Mouse (Mus musculus) lung, embryonic 16.5 days (tissue): ENCODE data around the gene Fgfr1op. TPM values are rescaled to one million over a fixed set of nuclear protein-coding genes. Genes with fewer than 3 reads are reported as not detected.
A peak's percentile ranks its signal among the peaks of the same experiment; 100 is the strongest.
"Not testable (repeated sequence)": the region's sequence is repeated elsewhere in the genome, so short reads cannot be mapped to it uniquely, and the experiment has no call there.

Source experiments
- ATAC-seq: fragments of 200-750 bp; cut with Nextera tagmentation; 2 replicates; pipeline ENCODE4 v1.8.0; 2017; ENCODE audit warnings: low read depth, mild to moderate bottlenecking, moderate library complexity
- H3K27ac ChIP-seq: fragments of 300-500 bp; sonication (generic); 2 replicates; pipeline ENCODE4 v1.5.1; 2014; ENCODE audit warnings: mild to moderate bottlenecking, control low read depth, low read length
- H3K27me3 ChIP-seq: fragments of 300-500 bp; sonication (generic); 2 replicates; pipeline ENCODE4 v1.6.1; 2014; ENCODE audit warnings: low read depth, low read length, mixed read lengths; ENCODE audit not compliant: control insufficient read depth, insufficient read depth
- H3K36me3 ChIP-seq: fragments of 300-500 bp; sonication (generic); 2 replicates; pipeline ENCODE4 v1.6.1; 2014; ENCODE audit warnings: low read length; ENCODE audit not compliant: control insufficient read depth, insufficient read depth
- H3K4me1 ChIP-seq: fragments of 300-500 bp; sonication (generic); replicated peaks from 2 replicates; pipeline ENCODE4 v1.6.1; 2014; ENCODE audit warnings: low read length, mixed read lengths; ENCODE audit not compliant: control insufficient read depth, insufficient read depth
- H3K4me2 ChIP-seq: fragments of 300-500 bp; sonication (generic); 2 replicates; pipeline ENCODE4 v1.6.1; 2014; ENCODE audit warnings: low read depth, low read length, control low read depth
- H3K4me3 ChIP-seq: fragments of 300-500 bp; sonication (generic); 2 replicates; pipeline ENCODE4 v1.5.1; 2014; ENCODE audit warnings: mild to moderate bottlenecking, low read length, control low read depth
- H3K9ac ChIP-seq: fragments of 300-500 bp; sonication (generic); 2 replicates; pipeline ENCODE4 v1.6.1; 2014; ENCODE audit warnings: low read length, control low read depth
- H3K9me3 ChIP-seq: fragments of 300-500 bp; sonication (generic); 2 replicates; pipeline ENCODE4 v1.6.1; 2016; ENCODE audit warnings: low read length; ENCODE audit not compliant: control insufficient read depth
- WGBS: fragments of 180-500 bp; shearing (Covaris S2); extraction: QIAGEN DNeasy Blood & Tissue Kit; methylation state at CpG from one replicate; pipeline ENCODE4 v1.1.7; 2014; 5-methylcytosine and 5-hydroxymethylcytosine counted together
- polyA plus RNA-seq: library from polyadenylated mRNA; unstranded; fragments of >200 nt; fragmentation: Nextera tagmentation; extraction: Ambion mirVana; gene quantifications from 2 replicates; pipeline ENCODE4 v1.2.1, GENCODE M21; 2015

Fgfr1op gene
- polyA plus RNA-seq, 1 experiment from 2014 or later: 39.5 TPM

GRCm38 (mm10) chr17:8140210-8140609 is 25.1 kb upstream of the Fgfr1op start:
- not testable (repeated sequence) for H3K4me2 ChIP-seq, H3K4me3 ChIP-seq, H3K9me3 ChIP-seq, H3K36me3 ChIP-seq, H3K4me1 ChIP-seq, H3K27me3 ChIP-seq, H3K9ac ChIP-seq, H3K27ac ChIP-seq
- 0 out of 2 replicates have a peak, but pooled peaks have one; percentile 29 for ATAC-seq
- 75% methylated on average over 3 of the region's 3 CpGs for WGBS

DNA sequence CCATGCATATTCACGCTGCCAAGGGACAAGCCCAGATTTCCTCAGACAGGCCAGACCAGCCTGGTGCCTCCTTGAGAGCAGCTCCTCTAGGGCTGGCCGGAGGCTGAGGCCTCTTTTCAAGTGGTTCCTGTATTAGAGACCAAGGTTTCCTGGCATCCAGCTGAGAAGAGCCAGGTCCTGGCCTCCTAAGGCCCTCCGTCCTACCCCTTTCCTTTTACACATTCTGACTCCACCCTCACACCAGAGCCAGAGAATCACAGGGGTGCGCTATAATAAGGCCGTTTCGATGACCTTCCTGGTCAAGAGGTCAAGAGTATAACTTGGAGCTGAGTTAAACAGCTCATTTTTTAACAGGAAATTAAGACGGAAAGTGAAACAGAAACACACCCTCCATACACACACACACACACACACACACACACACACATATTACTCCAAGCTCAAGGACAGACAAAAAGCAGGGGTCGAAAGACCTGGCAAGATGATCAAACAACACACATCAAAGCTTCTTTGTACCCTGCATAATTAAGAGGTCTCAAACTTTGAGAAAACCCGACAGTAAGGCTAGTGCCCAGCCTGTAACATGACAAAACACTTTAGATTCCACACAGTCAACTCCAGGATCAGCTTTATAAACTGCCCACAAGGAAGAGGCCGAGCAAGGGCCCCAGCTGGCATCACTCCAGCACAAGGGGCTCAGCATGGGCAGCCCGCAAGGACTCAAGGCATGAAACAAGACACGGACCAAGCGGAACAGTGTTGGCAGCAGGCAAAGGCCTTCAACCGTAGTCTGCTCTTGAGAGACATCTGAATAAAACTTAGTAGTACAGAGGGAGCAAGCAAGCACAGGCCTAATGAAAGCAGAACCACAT is 21.3 kb upstream of the Fgfr1op start:
- H3K36me3 ChIP-seq, H3K9me3 ChIP-seq, H3K4me2 ChIP-seq, H3K9ac ChIP-seq, H3K4me1 ChIP-seq, H3K27me3 ChIP-seq, H3K4me3 ChIP-seq: not testable (repeated sequence)
- peak overlapping the region; percentile 80 for H3K27ac ChIP-seq
- peak; percentile 29 for ATAC-seq
- 19% methylated on average over 12 of the region's 14 CpGs for WGBS

- H3K36me3 ChIP-seq, H3K27me3 ChIP-seq, H3K27ac ChIP-seq, H3K4me1 ChIP-seq, H3K9me3 ChIP-seq: not testable (repeated sequence)
- 10% methylated on average over 5 of the region's 5 CpGs for WGBS
- peak overlapping the region; percentile 68 for H3K9ac ChIP-seq
- ATAC-seq: peak; percentile 3; the same call in 1 of the 2 replicates
- H3K4me2 ChIP-seq: peak overlapping the region; percentile 48
- H3K4me3 ChIP-seq: peak overlapping the region; percentile 61
These were observed 18.4 kb upstream of the Fgfr1op start for GRCm38 (mm10) chr17:8146931-8147330.

GRCm38 (mm10) chr17:8147439-8148316 is 17.6 kb upstream of the Fgfr1op start, which contains the start of the genes Gm49673 and Rnaset2a:
TSS of gene Gm49673 (minus strand) at chr17:8147788.
TSS of gene Rnaset2a (minus strand) at chr17:8148097.
- Histone ChIP-seq H3K9ac (peak within 1 kb of the TSS; percentile 68), H3K4me3 (peak within 1 kb of the TSS; percentile 61), H3K4me2 (peak within 1 kb of the TSS; percentile 51)
- H3K27me3 ChIP-seq, H3K9me3 ChIP-seq, H3K27ac ChIP-seq, H3K36me3 ChIP-seq, H3K4me1 ChIP-seq: not testable (repeated sequence)
- ATAC-seq: peak; percentile 98
- 0% methylated on average over 32 of the region's 67 CpGs for WGBS

GRCm38 (mm10) chr17:8155010-8155409 is 10.3 kb upstream of the Fgfr1op start:
- ATAC-seq, H3K4me1 ChIP-seq, H3K9ac ChIP-seq, H3K27me3 ChIP-seq, H3K4me2 ChIP-seq, H3K4me3 ChIP-seq, H3K36me3 ChIP-seq, H3K9me3 ChIP-seq, H3K27ac ChIP-seq: not testable (repeated sequence)
- WGBS: 68% methylated on average over 7 of the region's 7 CpGs

DNA sequence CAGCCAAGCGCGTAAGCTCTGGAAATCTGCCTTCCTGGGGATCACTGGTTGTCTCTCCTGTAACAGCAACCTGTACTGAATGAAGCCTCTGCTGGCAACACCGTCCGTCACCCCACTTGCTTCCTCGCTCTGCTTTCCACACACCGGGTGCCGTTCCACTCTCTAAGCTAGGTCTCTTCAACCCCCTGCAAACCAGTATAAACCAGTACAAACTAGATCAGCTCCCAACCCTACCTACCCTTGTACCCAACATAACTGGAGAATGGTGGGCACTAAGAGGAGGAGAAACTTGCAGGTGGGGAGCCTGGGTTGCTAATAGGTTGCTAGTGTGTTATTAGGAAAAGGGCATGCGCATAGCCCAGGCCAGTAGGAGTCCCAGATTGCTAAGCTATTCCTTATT is 9.3 kb upstream of the Fgfr1op start:
- H3K36me3 ChIP-seq, ATAC-seq: not testable (repeated sequence)
- no CpG with 5 or more reads among the region's 8 CpGs for WGBS

GRCm38 (mm10) chr17:8158627-8159026 is 6.7 kb upstream of the Fgfr1op start:
- not testable (repeated sequence) for H3K36me3 ChIP-seq, ATAC-seq, H3K27ac ChIP-seq, H3K9me3 ChIP-seq, H3K4me2 ChIP-seq, H3K4me1 ChIP-seq, H3K4me3 ChIP-seq, H3K9ac ChIP-seq, H3K27me3 ChIP-seq
- WGBS: no CpG with 5 or more reads among the region's 1 CpGs

More for the DNA sequence above, 9.3 kb upstream of the Fgfr1op start:
- H3K9me3 ChIP-seq, H3K4me1 ChIP-seq, H3K4me2 ChIP-seq, H3K9ac ChIP-seq, H3K27me3 ChIP-seq, H3K27ac ChIP-seq, H3K4me3 ChIP-seq: not testable (repeated sequence)

- H3K36me3 ChIP-seq, H3K9ac ChIP-seq, H3K4me3 ChIP-seq, H3K27ac ChIP-seq, H3K4me2 ChIP-seq, H3K4me1 ChIP-seq, H3K27me3 ChIP-seq, ATAC-seq, H3K9me3 ChIP-seq: not testable (repeated sequence)
- 46% methylated on average over 2 of the region's 3 CpGs for WGBS
These were observed 4.3 kb upstream of the Fgfr1op start for GRCm38 (mm10) chr17:8160969-8161368.

DNA sequence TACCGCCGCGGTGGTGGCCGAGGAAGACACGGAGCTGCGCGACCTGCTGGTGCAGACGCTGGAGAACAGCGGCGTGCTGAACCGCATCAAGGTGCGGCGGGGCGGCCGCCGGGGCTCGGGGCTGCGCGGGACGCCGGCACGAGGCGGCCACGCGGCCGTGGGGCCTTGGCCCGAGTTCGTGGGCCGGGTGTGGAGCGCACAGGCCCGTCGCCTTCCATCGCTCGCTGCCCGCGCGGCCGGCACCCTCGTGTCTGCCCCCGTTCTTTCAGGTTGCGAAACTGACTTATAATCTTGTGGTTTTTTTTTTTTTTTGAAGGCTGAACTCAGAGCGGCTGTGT is 276 bp downstream of the Fgfr1op start:
- Histone ChIP-seq H3K4me2 (peak overlapping the region; percentile 43), H3K9ac (peak overlapping the region; percentile 65), H3K4me3 (peak overlapping the region; percentile 56), H3K27ac (peak overlapping the region; percentile 46), H3K36me3 (peaks cover 12% of the 10 kb centered on the region)
- ATAC-seq, H3K4me1 ChIP-seq, H3K9me3 ChIP-seq, H3K27me3 ChIP-seq: not testable (repeated sequence)
- 2% methylated on average over 13 of the region's 42 CpGs for whole genome bisulfite sequencing
